Mouse (Mus musculus): ENCODE data around the gene Cdh15. TPM values are rescaled to one million over a fixed set of nuclear protein-coding genes. Genes with fewer than 3 reads are reported as not detected.

Cdh15 gene
- polyA plus RNA-seq, 1 experiment from 2014 or later: 1.8 TPM

GRCm38 (mm10) chr8:122867982-122868381 is 20.2 kb downstream of the Cdh15 start:
- ATAC-seq (ENCODE audit: low FRiP score): no peak
- Histone ChIP-seq H3K4me3 (no peak overlapping the region), H3K4me2 (no peak overlapping the region), H3K27ac (no peak overlapping the region), H3K27me3 (peaks cover 7% of the 10 kb centered on the region; the same call in 1 of the 2 replicates), H3K9ac (no peak overlapping the region), H3K4me1 (replicated peaks) (peaks cover 12% of the 10 kb centered on the region; the same call in 1 of the 2 replicates), H3K9me3 (peaks cover 28% of the 10 kb centered on the region), H3K36me3 (no peaks in the 10 kb centered on the region)
- 87% methylated on average over 6 of the region's 6 CpGs for WGBS

GRCm38 (mm10) chr8:122870377-122870863 is 22.7 kb downstream of the Cdh15 start:
- no peak overlapping the region for H3K4me2 ChIP-seq
- no peak overlapping the region for H3K4me3 ChIP-seq
- H3K27ac ChIP-seq: no peak overlapping the region
- peaks cover 7% of the 10 kb centered on the region; the same call in 1 of the 2 replicates for H3K27me3 ChIP-seq
- peaks cover 15% of the 10 kb centered on the region for H3K9me3 ChIP-seq
- WGBS: 14% methylated on average over 29 of the region's 31 CpGs
- no peak overlapping the region for H3K9ac ChIP-seq
- no peaks in the 10 kb centered on the region for H3K36me3 ChIP-seq
- H3K4me1 ChIP-seq (replicated peaks): peaks cover 2% of the 10 kb centered on the region; the same call in 1 of the 2 replicates
- no peak for ATAC-seq (ENCODE audit: low FRiP score)

GRCm38 (mm10) chr8:122871663-122872062 is 23.9 kb downstream of the Cdh15 start:
- 0 out of 2 replicates have a peak, but pooled peaks cover 2% of the 10 kb centered on the region for H3K4me1 ChIP-seq (replicated peaks)
- H3K27me3 ChIP-seq: peaks cover 7% of the 10 kb centered on the region; the same call in 1 of the 2 replicates
- H3K27ac ChIP-seq: no peak overlapping the region
- H3K4me2 ChIP-seq: no peak overlapping the region
- peaks cover 4% of the 10 kb centered on the region for H3K9me3 ChIP-seq
- WGBS: 74% methylated on average over 9 of the region's 9 CpGs
- no peak overlapping the region for H3K9ac ChIP-seq
- H3K4me3 ChIP-seq: no peak overlapping the region
- H3K36me3 ChIP-seq: no peaks in the 10 kb centered on the region
- ATAC-seq (ENCODE audit: low FRiP score): no peak

- H3K4me1 ChIP-seq (replicated peaks): 0 out of 2 replicates have a peak, but pooled peaks cover 2% of the 10 kb centered on the region
- peaks cover 7% of the 10 kb centered on the region; the same call in 1 of the 2 replicates for H3K27me3 ChIP-seq
- ATAC-seq (ENCODE audit: low FRiP score): no peak
- no peaks in the 10 kb centered on the region for H3K9me3 ChIP-seq
- WGBS: 48% methylated on average over 6 of the region's 6 CpGs
- no peaks in the 10 kb centered on the region for H3K36me3 ChIP-seq
- H3K4me3 ChIP-seq: no peak overlapping the region
- H3K9ac ChIP-seq: no peak overlapping the region
- no peak overlapping the region for H3K27ac ChIP-seq
- H3K4me2 ChIP-seq: no peak overlapping the region
These were observed 25.4 kb downstream of the Cdh15 start for GRCm38 (mm10) chr8:122873171-122873570.

GRCm38 (mm10) chr8:122875186-122875585 is 27.4 kb downstream of the Cdh15 start:
- WGBS: 83% methylated on average over 5 of the region's 5 CpGs
- Histone ChIP-seq H3K27me3 (peaks cover under 1% of the 10 kb centered on the region; the same call in 1 of the 2 replicates), H3K36me3 (no peaks in the 10 kb centered on the region), H3K9ac (no peak overlapping the region), H3K4me3 (no peak overlapping the region), H3K9me3 (no peaks in the 10 kb centered on the region), H3K4me2 (no peak overlapping the region), H3K4me1 (replicated peaks) (0 out of 2 replicates have a peak, but pooled peaks cover 4% of the 10 kb centered on the region), H3K27ac (no peak overlapping the region)
- ATAC-seq (ENCODE audit: low FRiP score): no peak

GRCm38 (mm10) chr8:122878231-122878630 is 30.5 kb downstream of the Cdh15 start:
- Histone ChIP-seq H3K36me3 (peaks cover 21% of the 10 kb centered on the region), H3K4me2 (no peak overlapping the region), H3K4me3 (no peak overlapping the region), H3K9me3 (no peaks in the 10 kb centered on the region), H3K9ac (no peak overlapping the region), H3K4me1 (replicated peaks) (0 out of 2 replicates have a peak, but pooled peaks cover 4% of the 10 kb centered on the region), H3K27ac (no peak overlapping the region), H3K27me3 (no peaks in the 10 kb centered on the region)
- 98% methylated on average over 3 of the region's 3 CpGs for WGBS
- no peak for ATAC-seq (ENCODE audit: low FRiP score)

GRCm38 (mm10) chr8:122880302-122880701 is 32.5 kb downstream of the Cdh15 start:
- H3K36me3 ChIP-seq: peaks cover 39% of the 10 kb centered on the region
- no peak overlapping the region for H3K9ac ChIP-seq
- 0 out of 2 replicates have a peak, but pooled peaks cover 4% of the 10 kb centered on the region for H3K4me1 ChIP-seq (replicated peaks)
- H3K9me3 ChIP-seq: no peaks in the 10 kb centered on the region
- H3K27ac ChIP-seq: no peak overlapping the region
- 35% methylated on average over 3 of the region's 3 CpGs for WGBS
- no peaks in the 10 kb centered on the region for H3K27me3 ChIP-seq
- no peak overlapping the region for H3K4me3 ChIP-seq
- no peak overlapping the region for H3K4me2 ChIP-seq
- no peak for ATAC-seq (ENCODE audit: low FRiP score)

GRCm38 (mm10) chr8:122883671-122884070 is 35.9 kb downstream of the Cdh15 start:
- no peak overlapping the region for H3K4me3 ChIP-seq
- no peak overlapping the region for H3K9ac ChIP-seq
- H3K4me1 ChIP-seq (replicated peaks): 0 out of 2 replicates have a peak, but pooled peaks cover 4% of the 10 kb centered on the region
- no peak overlapping the region for H3K4me2 ChIP-seq
- ATAC-seq (ENCODE audit: low FRiP score): no peak
- no peaks in the 10 kb centered on the region for H3K27me3 ChIP-seq
- H3K27ac ChIP-seq: no peak overlapping the region
- H3K36me3 ChIP-seq: peaks cover 73% of the 10 kb centered on the region
- WGBS: 84% methylated on average over 10 of the region's 10 CpGs
- no peaks in the 10 kb centered on the region for H3K9me3 ChIP-seq

- WGBS: 89% methylated on average over 12 of the region's 12 CpGs
- no peaks in the 10 kb centered on the region for H3K4me1 ChIP-seq (replicated peaks)
- no peak overlapping the region for H3K4me2 ChIP-seq
These were observed 43.7 kb downstream of the Cdh15 start for GRCm38 (mm10) chr8:122891440-122891839.

GRCm38 (mm10) chr8:122893451-122893850 is 45.7 kb downstream of the Cdh15 start:
- no peak overlapping the region for H3K27ac ChIP-seq
- WGBS: 93% methylated on average over 12 of the region's 12 CpGs
- H3K9ac ChIP-seq: no peak overlapping the region
- no peaks in the 10 kb centered on the region for H3K4me1 ChIP-seq (replicated peaks)
- H3K4me3 ChIP-seq: no peak overlapping the region
- H3K27me3 ChIP-seq: no peaks in the 10 kb centered on the region
- H3K36me3 ChIP-seq: peaks cover 98% of the 10 kb centered on the region
- H3K9me3 ChIP-seq: no peaks in the 10 kb centered on the region
- no peak overlapping the region for H3K4me2 ChIP-seq
- ATAC-seq (ENCODE audit: low FRiP score): no peak

More at GRCm38 (mm10) chr8:122891440-122891839, 43.7 kb downstream of the Cdh15 start:
- Histone ChIP-seq H3K36me3 (peaks cover 98% of the 10 kb centered on the region), H3K9ac (no peak overlapping the region), H3K9me3 (no peaks in the 10 kb centered on the region), H3K27ac (no peak overlapping the region), H3K4me3 (no peak overlapping the region), H3K27me3 (no peaks in the 10 kb centered on the region)
- no peak for ATAC-seq (ENCODE audit: low FRiP score)

- Histone ChIP-seq H3K27me3 (no peaks in the 10 kb centered on the region), H3K4me3 (no peak overlapping the region), H3K27ac (no peak overlapping the region), H3K4me1 (replicated peaks) (no peaks in the 10 kb centered on the region), H3K4me2 (no peak overlapping the region), H3K36me3 (peaks cover 89% of the 10 kb centered on the region), H3K9me3 (no peaks in the 10 kb centered on the region), H3K9ac (no peak overlapping the region)
- WGBS: 95% methylated on average over 11 of the region's 11 CpGs
- ATAC-seq (ENCODE audit: low FRiP score): no peak
These were observed 48.6 kb downstream of the Cdh15 start for GRCm38 (mm10) chr8:122896317-122896716.

- Histone ChIP-seq H3K4me1 (replicated peaks) (no peaks in the 10 kb centered on the region), H3K4me2 (no peak overlapping the region), H3K9me3 (no peaks in the 10 kb centered on the region), H3K9ac (no peak overlapping the region), H3K27me3 (no peaks in the 10 kb centered on the region), H3K4me3 (no peak overlapping the region), H3K36me3 (peaks cover 80% of the 10 kb centered on the region), H3K27ac (no peak overlapping the region)
- ATAC-seq (ENCODE audit: low FRiP score): no peak
- 95% methylated on average over 8 of the region's 8 CpGs for WGBS
These were observed 49.4 kb downstream of the Cdh15 start for GRCm38 (mm10) chr8:122897200-122897599.

- no peak overlapping the region for H3K27ac ChIP-seq
- no peaks in the 10 kb centered on the region for H3K4me1 ChIP-seq (replicated peaks)
- no peak for ATAC-seq (ENCODE audit: low FRiP score)
- no peaks in the 10 kb centered on the region for H3K27me3 ChIP-seq
- H3K9me3 ChIP-seq: no peaks in the 10 kb centered on the region
- 90% methylated on average over 4 of the region's 4 CpGs for WGBS
- no peak overlapping the region for H3K9ac ChIP-seq
- no peak overlapping the region for H3K4me3 ChIP-seq
- H3K4me2 ChIP-seq: no peak overlapping the region
- peaks cover 72% of the 10 kb centered on the region for H3K36me3 ChIP-seq
These were observed 50.3 kb downstream of the Cdh15 start for GRCm38 (mm10) chr8:122898018-122898417.

Measured in hindbrain, embryonic 13.5 days (tissue).